Mouse (Mus musculus) small intestine, adult 2 months (tissue): ENCODE data around the gene Me3.

Experiments
- CTCF ChIP-seq: fragments of 200-500 bp; IDR thresholded peaks from 2 replicates; pipeline ENCODE4 v1.5.1; 2012; ENCODE audit warnings: low read depth, mild to moderate bottlenecking, control low read depth, inconsistent platforms, low read length, moderate library complexity, mixed read lengths; ENCODE audit not compliant: insufficient replicate concordance, insufficient read length; ENCODE audit errors: extremely low read depth
- POLR2A ChIP-seq: fragments of 200-500 bp; IDR thresholded peaks from 2 replicates; pipeline ENCODE4 v1.6.1; 2012; ENCODE audit warnings: low read depth, mild to moderate bottlenecking, control low read depth, inconsistent platforms, low read length, moderate library complexity

GRCm38 (mm10) chr7:89781391-89781790 lies 149.2 kb downstream of the Me3 start:
- TF ChIP-seq POLR2A (no peak), CTCF (no peak)
